Mouse (Mus musculus): ENCODE data around the gene Cntnap1. TPM values are rescaled to one million over a fixed set of nuclear protein-coding genes. Genes with fewer than 3 reads are reported as not detected.
"Not testable (repeated sequence)": the region's sequence is repeated elsewhere in the genome, so short reads cannot be mapped to it uniquely, and the experiment has no call there.

The Cntnap1 gene
- total RNA-seq, 2 experiments from 2014 or later: 1.7 to 2.4 TPM

GRCm38 (mm10) chr11:101148751-101149150 lies 21.6 kb upstream of the Cntnap1 start:
- intact Hi-C loops (cut with DNase I): no loop called here
- DNase-seq (ENCODE audit: low spot score): no peak

GRCm38 (mm10) chr11:101149178-101150105 lies 20.9 kb upstream of the Cntnap1 start:
- intact Hi-C loops (cut with DNase I): no loop called here
- DNase-seq (ENCODE audit: low spot score): no peak

- intact Hi-C loops (cut with DNase I): no loop called here
- DNase-seq (ENCODE audit: low spot score): no peak
Observed at GRCm38 (mm10) chr11:101151063-101151462, 19.3 kb upstream of the Cntnap1 start.

GRCm38 (mm10) chr11:101152825-101153224 lies 17.5 kb upstream of the Cntnap1 start:
- intact Hi-C loops (cut with DNase I): no loop called here
- DNase-seq (ENCODE audit: low spot score): no peak

GRCm38 (mm10) chr11:101154648-101155047 lies 15.7 kb upstream of the Cntnap1 start:
- intact Hi-C loops (cut with DNase I): no loop called here
- DNase-seq (ENCODE audit: low spot score): no peak

GRCm38 (mm10) chr11:101155151-101155550 lies 15.2 kb upstream of the Cntnap1 start:
- intact Hi-C loops (cut with DNase I): no loop called here
- no peak for DNase-seq (ENCODE audit: low spot score)

- DNase-seq (ENCODE audit: low spot score): no peak
- intact Hi-C loops (cut with DNase I): no loop called here
Observed at GRCm38 (mm10) chr11:101155728-101156371, 14.5 kb upstream of the Cntnap1 start, which contains the start of gene Tubg2. Gene Tubg2, plus strand, starts transcription at chr11:101155907.

- DNase-seq (ENCODE audit: low spot score); intact Hi-C loops (cut with DNase I): not testable (repeated sequence)
Observed at GRCm38 (mm10) chr11:101160151-101160550, 10.2 kb upstream of the Cntnap1 start.

GRCm38 (mm10) chr11:101160981-101161505 lies 9.3 kb upstream of the Cntnap1 start:
- intact Hi-C loops (cut with DNase I); DNase-seq (ENCODE audit: low spot score): not testable (repeated sequence)

- no peak for DNase-seq (ENCODE audit: low spot score)
- intact Hi-C loops (cut with DNase I): no loop called here
Observed at GRCm38 (mm10) chr11:101161551-101161950, 8.8 kb upstream of the Cntnap1 start.

GRCm38 (mm10) chr11:101162301-101162700 lies 8.0 kb upstream of the Cntnap1 start:
- intact Hi-C loops (cut with DNase I): no loop called here
- DNase-seq (ENCODE audit: low spot score): no peak

- DNase-seq (ENCODE audit: low spot score): peak; percentile 70
- intact Hi-C loops (cut with DNase I): no loop called here
Observed at GRCm38 (mm10) chr11:101162772-101163171, 7.6 kb upstream of the Cntnap1 start.

GRCm38 (mm10) chr11:101163476-101164350 lies 6.6 kb upstream of the Cntnap1 start:
- intact Hi-C loops (cut with DNase I): no loop called here
- DNase-seq (ENCODE audit: low spot score): no peak

- intact Hi-C loops (cut with DNase I): no loop called here
- no peak for DNase-seq (ENCODE audit: low spot score)
Observed at GRCm38 (mm10) chr11:101164351-101164665, 6.0 kb upstream of the Cntnap1 start.

GRCm38 (mm10) chr11:101164677-101165580 lies 5.4 kb upstream of the Cntnap1 start:
- intact Hi-C loops (cut with DNase I): no loop called here
- DNase-seq (ENCODE audit: low spot score): no peak

GRCm38 (mm10) chr11:101166357-101166756 lies 4.0 kb upstream of the Cntnap1 start:
- intact Hi-C loops (cut with DNase I): no loop called here
- no peak for DNase-seq (ENCODE audit: low spot score)

GRCm38 (mm10) chr11:101167211-101167962 lies 2.9 kb upstream of the Cntnap1 start:
- DNase-seq (ENCODE audit: low spot score): no peak
- intact Hi-C loops (cut with DNase I): no loop called here

GRCm38 (mm10) chr11:101167963-101168300 lies 2.4 kb upstream of the Cntnap1 start:
- DNase-seq (ENCODE audit: low spot score): no peak
- intact Hi-C loops (cut with DNase I): loop anchor here (2.0 kb wide), 1 partner anchor 47 kb away; no protein-coding TSS in a partner anchor

Measured in heart, postnatal 25 days (tissue).